8 mouse cellular contexts compared by ENCODE assay signal in the genomic region with DNA sequence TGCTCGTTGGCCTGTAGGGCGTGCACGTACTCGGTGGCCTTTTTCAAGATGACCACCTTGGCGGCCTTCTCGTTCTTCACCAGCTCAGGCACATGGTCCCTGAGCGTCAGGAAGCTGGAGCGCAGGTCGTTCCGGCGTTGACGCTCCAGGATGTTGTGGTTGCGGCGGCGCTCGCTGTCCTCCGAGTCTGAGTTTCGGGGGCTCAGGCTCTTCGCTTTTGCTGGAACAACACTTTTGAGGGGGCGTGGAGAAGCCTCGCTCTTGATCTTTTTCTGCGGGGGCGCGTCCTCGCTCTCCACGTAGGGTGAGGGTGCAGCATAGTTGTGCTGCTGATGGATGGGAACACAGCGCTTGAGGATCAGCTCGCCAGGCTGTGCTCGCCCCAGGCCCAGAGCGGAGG. TPM values are rescaled to one million over a fixed set of nuclear protein-coding genes. Genes with fewer than 3 reads are reported as not detected.
A peak's percentile ranks its signal among the peaks of the same experiment; 100 is the strongest.
DNase-seq lines count a peak whose midpoint lies in the region; ATAC-seq lines count a peak whose summit lies in the region.

No protein-coding gene starts in this region.

- H3K27ac ChIP-seq in embryonic facial prominence, embryonic 14.5 days (replicated peaks; ENCODE audit: low read depth, low read length): no peak overlapping the region
- H3K27ac ChIP-seq in midbrain, embryonic 14.5 days (replicated peaks; ENCODE audit: low read depth, low read length): peak overlapping the region; percentile 26; the same call in 1 of the 2 replicates

- DNase-seq in layer of hippocampus, postnatal 10 days (ENCODE audit: low spot score in 2 of 2): peak; percentile 36 to 43
- no peak for DNase-seq in layer of hippocampus, adult 9-11 months
- no peak for DNase-seq in embryonic facial prominence, embryonic 14.5 days (ENCODE audit: low spot score)
- peak; percentile 25 for DNase-seq in induced T-regulatory cell, adult 2 months (ENCODE audit: low read depth)
- no peak for DNase-seq in midbrain, embryonic 14.5 days
- DNase-seq in thymus, postnatal 4 days: peak; percentile 75
- DNase-seq in urinary bladder, adult 18-20 months (ENCODE audit: low spot score in 2 of 2): no peak
- DNase-seq in urinary bladder, postnatal 10 days (ENCODE audit: low spot score): no peak

- peaks cover 14% of the 10 kb centered on the region; the same call in 1 of the 2 replicates for H3K36me3 ChIP-seq in embryonic facial prominence, embryonic 14.5 days (ENCODE audit: control insufficient read depth, insufficient read depth, low read length)
- peaks cover 37% of the 10 kb centered on the region for H3K36me3 ChIP-seq in midbrain, embryonic 14.5 days (ENCODE audit: control insufficient read depth, insufficient read depth, low read length)

- peak overlapping the region; percentile 93 for H3K4me2 ChIP-seq in embryonic facial prominence, embryonic 14.5 days (ENCODE audit: low read depth, low read length)
- H3K4me2 ChIP-seq in midbrain, embryonic 14.5 days (ENCODE audit: low read length): peak overlapping the region; percentile 95

- H3K4me1 ChIP-seq in embryonic facial prominence, embryonic 14.5 days (ENCODE audit: control insufficient read depth, insufficient read depth, low read length): peaks cover 16% of the 10 kb centered on the region; the same call in 1 of the 2 replicates
- peaks cover 9% of the 10 kb centered on the region for H3K4me1 ChIP-seq in midbrain, embryonic 14.5 days (ENCODE audit: control insufficient read depth, insufficient read depth, low read length)

- ATAC-seq in embryonic facial prominence, embryonic 14.5 days (ENCODE audit: low read depth): no peak
- ATAC-seq in midbrain, embryonic 14.5 days (ENCODE audit: low FRiP score, low TSS enrichment): no peak

- no peak overlapping the region for H3K9ac ChIP-seq in embryonic facial prominence, embryonic 14.5 days (ENCODE audit: low read depth, low read length)
- no peak overlapping the region for H3K9ac ChIP-seq in midbrain, embryonic 14.5 days (replicated peaks; ENCODE audit: low read length)

- no peaks in the 10 kb centered on the region for H3K27me3 ChIP-seq in embryonic facial prominence, embryonic 14.5 days (replicated peaks; ENCODE audit: control insufficient read depth, insufficient read depth, low read length)
- H3K27me3 ChIP-seq in midbrain, embryonic 14.5 days (ENCODE audit: control insufficient read depth, insufficient read depth, low read length): no peaks in the 10 kb centered on the region

- peak overlapping the region; percentile 75 for H3K4me3 ChIP-seq in embryonic facial prominence, embryonic 14.5 days (ENCODE audit: low read depth, low read length)
- H3K4me3 ChIP-seq in midbrain, embryonic 14.5 days (replicated peaks; ENCODE audit: low read depth, low read length): peak overlapping the region; percentile 82; the same call in 1 of the 2 replicates

- WGBS in embryonic facial prominence, embryonic 14.5 days: 65% methylated on average over 30 of the region's 30 CpGs
- WGBS in midbrain, embryonic 14.5 days: 83% methylated on average over 30 of the region's 30 CpGs

- no peaks in the 10 kb centered on the region for H3K9me3 ChIP-seq in embryonic facial prominence, embryonic 14.5 days (ENCODE audit: control insufficient read depth, low read length)
- H3K9me3 ChIP-seq in midbrain, embryonic 14.5 days (ENCODE audit: control insufficient read depth, low read length): no peaks in the 10 kb centered on the region

RNA-seq across cellular contexts. Expression of a gene that starts 4.6 kb away (rescaled TPM):
- 10 to 100 TPM; 29.9 to 31.2 TPM for total RNA-seq in layer of hippocampus, postnatal 10 days (2021)
- 17.0 and 23.4 TPM in 2 replicates for polyA plus RNA-seq in embryonic facial prominence, embryonic 14.5 days (2014; fragmentation: Nextera tagmentation; extraction: Ambion mirVana)
- 61.7 and 63.1 TPM in 2 replicates for polyA plus RNA-seq in midbrain, embryonic 14.5 days (2014; fragmentation: Nextera tagmentation; extraction: Ambion mirVana)

Comparison
In these comparisons a context has a peak if more than half of its experiments do, and no peak if none do; other contexts are left out.
1. DNase-seq: peak in layer of hippocampus, postnatal 10 days (2 of 2), induced T-regulatory cell, adult 2 months (single experiment) and thymus, postnatal 4 days (single experiment); none in layer of hippocampus, adult 9-11 months (single experiment), embryonic facial prominence, embryonic 14.5 days (single experiment), midbrain, embryonic 14.5 days (single experiment), urinary bladder, adult 18-20 months (0 of 2) and urinary bladder, postnatal 10 days (single experiment).